Mouse (Mus musculus): Measurements from ENCODE around the gene Sp4. TPM values are rescaled to one million over a fixed set of nuclear protein-coding genes. Genes with fewer than 3 reads are reported as not detected.

Gene Sp4
- total RNA-seq, 1 experiment from 2014 or later = 60.5 TPM

DNA sequence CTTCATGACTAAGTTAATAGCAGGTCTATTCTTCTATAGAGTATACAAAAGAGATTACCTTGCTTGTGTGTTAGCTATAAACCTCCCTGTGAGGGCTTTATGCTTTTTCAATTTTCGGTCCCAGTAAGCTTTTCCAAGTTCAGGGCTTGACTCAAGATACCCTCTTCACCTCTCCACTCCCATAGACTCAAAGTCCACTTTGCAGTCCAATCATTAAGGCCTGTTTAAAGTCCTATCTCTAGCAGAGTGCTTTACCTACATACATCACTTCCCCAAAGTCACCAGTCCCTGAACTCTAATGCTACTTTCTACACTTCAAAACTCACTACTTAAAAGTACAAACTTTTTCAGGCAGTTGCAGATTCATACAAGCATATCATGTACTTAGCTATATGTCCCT lies 12.3 kb downstream of the Sp4 start:
- ATAC-seq (ENCODE audit: extremely low read depth, insufficient number of reproducible peaks, low FRiP score, poor library complexity, severe bottlenecking) = no peak

DNA sequence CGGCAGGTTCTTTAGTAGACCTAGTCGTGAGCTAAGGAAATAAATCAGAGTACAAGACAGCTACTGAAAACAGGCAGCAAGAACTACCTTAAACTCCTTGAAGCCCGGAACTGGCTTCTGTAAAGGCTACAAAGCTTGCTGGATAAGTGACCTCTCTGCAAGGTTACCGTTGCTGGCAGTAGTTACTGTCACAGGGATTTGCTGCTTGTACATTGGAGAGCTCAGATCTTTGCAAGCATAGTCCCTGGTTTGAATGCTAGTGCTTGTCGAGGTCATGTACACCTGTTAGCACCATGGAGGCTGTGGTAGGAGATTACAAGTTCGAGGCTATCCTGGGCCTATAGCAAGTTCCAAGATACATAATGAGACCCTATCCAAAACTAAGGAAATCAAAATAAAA lies 16.1 kb downstream of the Sp4 start:
- ATAC-seq (ENCODE audit: extremely low read depth, insufficient number of reproducible peaks, low FRiP score, poor library complexity, severe bottlenecking) = no peak

GRCm38 (mm10) chr12:118281961-118282360 lies 19.3 kb downstream of the Sp4 start:
- ATAC-seq (ENCODE audit: extremely low read depth, insufficient number of reproducible peaks, low FRiP score, poor library complexity, severe bottlenecking) = no peak

GRCm38 (mm10) chr12:118276385-118276784 lies 24.9 kb downstream of the Sp4 start:
- ATAC-seq (ENCODE audit: extremely low read depth, insufficient number of reproducible peaks, low FRiP score, poor library complexity, severe bottlenecking) = no peak

- ATAC-seq (ENCODE audit: extremely low read depth, insufficient number of reproducible peaks, low FRiP score, poor library complexity, severe bottlenecking) = no peak
These were observed 36.3 kb downstream of the Sp4 start for GRCm38 (mm10) chr12:118264905-118265304.

DNA sequence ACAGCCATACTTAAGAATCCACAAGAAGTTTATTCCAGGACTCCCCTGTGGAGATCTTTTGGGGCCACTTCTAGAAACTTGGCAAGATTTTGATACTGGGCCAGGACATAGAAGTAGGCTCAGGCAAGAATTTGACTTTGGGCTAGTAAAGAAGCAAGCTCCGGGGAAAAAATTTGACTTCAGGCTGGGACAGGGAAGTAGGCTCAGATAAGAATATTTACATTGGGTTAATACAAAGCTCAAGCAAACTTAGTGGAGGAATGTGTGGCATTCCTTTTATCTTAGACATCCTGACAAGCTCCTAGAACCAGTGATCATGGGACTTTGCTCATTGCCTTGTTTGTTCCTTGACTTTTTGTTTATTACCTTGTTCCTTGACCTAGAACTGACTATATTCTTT lies 37.4 kb downstream of the Sp4 start:
- ATAC-seq (ENCODE audit: extremely low read depth, insufficient number of reproducible peaks, low FRiP score, poor library complexity, severe bottlenecking) = no peak

GRCm38 (mm10) chr12:118255292-118255782 lies 45.9 kb downstream of the Sp4 start:
- no peak for ATAC-seq (ENCODE audit: extremely low read depth, insufficient number of reproducible peaks, low FRiP score, poor library complexity, severe bottlenecking)

DNA sequence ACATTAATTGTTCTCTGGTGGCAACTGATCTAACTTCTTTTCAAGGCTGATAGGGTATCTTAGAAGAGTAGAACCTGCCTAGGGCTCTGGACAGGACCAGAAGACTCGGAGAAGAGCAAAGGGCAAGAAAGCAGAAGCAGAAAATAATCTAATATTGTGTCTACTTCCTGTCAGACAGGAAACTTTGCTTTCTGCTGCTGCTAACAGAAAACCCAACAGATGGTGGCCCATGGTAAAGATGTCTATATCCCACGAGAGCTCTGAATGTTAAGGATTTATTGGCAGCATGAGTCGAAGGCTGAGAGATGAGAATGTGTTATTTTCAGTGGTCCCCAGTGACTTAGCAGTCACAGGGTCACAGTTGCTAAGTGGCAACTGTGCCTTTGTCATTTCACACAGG lies 80.1 kb downstream of the Sp4 start:
- no peak for ATAC-seq (ENCODE audit: extremely low read depth, insufficient number of reproducible peaks, low FRiP score, poor library complexity, severe bottlenecking)

DNA sequence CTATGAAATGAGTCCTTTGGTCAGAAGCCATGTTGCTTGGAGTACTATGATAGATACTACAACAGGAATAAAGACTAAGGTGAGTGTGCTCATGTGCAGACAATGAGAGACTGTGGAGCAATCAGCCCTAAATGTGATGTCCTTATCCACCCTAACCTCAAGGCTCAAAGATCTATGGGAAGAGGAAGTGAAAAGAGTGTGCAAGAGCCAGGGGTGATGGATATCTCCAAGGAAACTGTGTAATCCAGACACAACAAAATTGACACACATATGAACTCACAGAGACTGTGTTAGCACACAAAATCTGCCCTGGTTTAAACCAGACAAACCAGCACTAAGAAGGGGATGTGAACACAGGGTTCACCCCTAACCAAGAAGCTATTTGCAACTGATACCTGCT lies 81.2 kb downstream of the Sp4 start:
- ATAC-seq (ENCODE audit: extremely low read depth, insufficient number of reproducible peaks, low FRiP score, poor library complexity, severe bottlenecking) = no peak

- no peak for ATAC-seq (ENCODE audit: extremely low read depth, insufficient number of reproducible peaks, low FRiP score, poor library complexity, severe bottlenecking)
These were observed 89.1 kb downstream of the Sp4 start for GRCm38 (mm10) chr12:118212163-118212562.

DNA sequence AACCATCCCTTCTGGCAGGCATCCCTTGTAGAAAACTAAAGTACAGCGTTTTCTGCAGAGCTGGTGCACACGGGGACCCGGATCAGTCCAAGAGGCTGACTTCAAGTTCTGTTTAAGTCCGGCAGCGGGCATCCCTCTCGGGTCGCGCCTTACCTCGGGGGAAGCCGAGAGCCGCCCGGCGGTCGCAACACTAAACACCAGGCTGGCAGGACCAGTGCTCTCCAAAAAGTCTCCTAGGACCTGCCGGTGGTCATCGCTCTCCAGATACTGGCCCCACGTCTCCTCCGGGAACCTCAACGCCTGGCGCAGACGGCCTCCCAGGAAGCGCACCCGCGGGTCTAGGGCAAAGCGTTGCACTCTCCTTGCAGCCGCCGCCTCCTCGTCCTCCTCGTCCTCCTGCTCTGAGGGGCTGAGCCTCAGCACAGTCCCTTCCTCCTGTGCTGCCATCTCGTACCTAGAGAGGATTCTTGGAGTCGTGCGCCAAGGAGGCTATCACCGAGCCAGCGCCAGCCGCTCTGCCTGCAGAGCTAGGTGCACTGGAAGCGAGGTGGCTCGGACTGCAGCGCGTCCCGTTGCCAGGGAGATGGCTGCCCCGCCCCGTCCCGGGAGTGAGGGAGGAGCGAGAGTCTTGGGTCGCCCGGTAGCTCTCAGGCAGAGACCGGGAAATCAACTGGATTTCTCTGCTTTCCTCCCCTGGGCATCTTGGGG lies 102.7 kb downstream of the Sp4 start, which contains the start of gene Dnah11:
Gene Dnah11, minus strand, starts transcription at position 658 of the 708 bp plus-strand sequence.
- no peak for ATAC-seq (ENCODE audit: extremely low read depth, insufficient number of reproducible peaks, low FRiP score, poor library complexity, severe bottlenecking)

GRCm38 (mm10) chr12:118196583-118196982 lies 104.7 kb downstream of the Sp4 start:
- ATAC-seq (ENCODE audit: extremely low read depth, insufficient number of reproducible peaks, low FRiP score, poor library complexity, severe bottlenecking) = no peak

DNA sequence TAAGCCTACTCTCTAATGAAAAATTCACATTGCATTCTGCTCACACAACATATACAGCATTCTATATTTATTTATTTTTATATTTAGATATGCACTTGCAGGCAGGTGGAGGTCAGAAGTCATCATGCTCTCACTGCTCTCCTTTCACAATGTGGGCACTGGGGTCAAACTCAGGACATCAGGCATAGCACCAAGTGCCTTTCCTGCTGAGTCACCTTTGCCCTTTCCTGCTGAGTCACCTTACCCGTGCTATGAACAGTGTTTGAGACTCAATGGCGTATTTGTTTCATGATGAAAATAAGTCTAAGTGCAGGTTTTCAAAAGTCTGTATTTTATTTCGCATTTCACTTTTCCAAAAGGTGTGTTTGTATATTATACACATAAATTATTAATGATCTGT lies 111.7 kb downstream of the Sp4 start:
- no peak for ATAC-seq (ENCODE audit: extremely low read depth, insufficient number of reproducible peaks, low FRiP score, poor library complexity, severe bottlenecking)

DNA sequence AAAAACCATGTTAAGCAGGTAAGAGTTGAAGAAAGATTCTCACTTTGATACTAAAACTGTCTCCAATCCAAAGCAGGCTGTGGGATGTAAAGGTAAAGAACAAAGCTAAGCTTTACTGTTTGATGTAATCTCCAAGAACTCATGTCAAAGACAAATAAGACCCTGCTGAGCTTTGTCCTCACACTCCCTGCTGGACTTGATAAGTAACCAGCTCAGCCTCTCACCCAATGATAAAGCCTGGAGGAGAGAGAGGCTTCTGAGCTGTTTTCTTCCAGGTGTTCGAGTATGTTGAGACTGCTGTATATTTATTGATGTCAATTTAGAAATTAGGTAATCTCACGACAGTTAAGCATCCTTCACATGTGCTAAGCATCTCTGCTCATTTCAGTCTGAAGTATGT lies 113.6 kb downstream of the Sp4 start:
- ATAC-seq (ENCODE audit: extremely low read depth, insufficient number of reproducible peaks, low FRiP score, poor library complexity, severe bottlenecking) = no peak

GRCm38 (mm10) chr12:118186881-118187489 lies 114.3 kb downstream of the Sp4 start:
- ATAC-seq (ENCODE audit: extremely low read depth, insufficient number of reproducible peaks, low FRiP score, poor library complexity, severe bottlenecking) = no peak

- no peak for ATAC-seq (ENCODE audit: extremely low read depth, insufficient number of reproducible peaks, low FRiP score, poor library complexity, severe bottlenecking)
These were observed 114.9 kb downstream of the Sp4 start for GRCm38 (mm10) chr12:118186120-118186880.

Data from neutrophil, adult 5-6 weeks (primary cell).